Mouse (Mus musculus): ENCODE results near the gene Fam192a. TPM values are rescaled to one million over a fixed set of nuclear protein-coding genes. Genes with fewer than 3 reads are reported as not detected.

Fam192a gene
- 55.6 and 64.2 TPM in 2 replicates for polyA plus RNA-seq (2014; fragmentation: Nextera tagmentation; extraction: Ambion mirVana)

GRCm38 (mm10) chr8:94601607-94602385 is at the start of gene Fam192a, which contains the start of gene Rspry1:
Gene Fam192a (minus strand): TSS chr8:94601997.
Gene Rspry1 (plus strand): TSS chr8:94601937.
- H3K9ac ChIP-seq (ENCODE audit: low read length) = peak within 1 kb of the TSS; percentile 89
- H3K27ac ChIP-seq (ENCODE audit: low read depth) = peak within 1 kb of the TSS; percentile 87
- peak within 1 kb of the TSS; percentile 80 for H3K4me2 ChIP-seq (ENCODE audit: low read length)
- H3K36me3 ChIP-seq (ENCODE audit: control insufficient read depth, insufficient read depth, low read length) = no peaks in the 10 kb centered on the region
- DNase-seq (ENCODE audit: low spot score) (peak; percentile 97), ATAC-seq (replicated peaks; ENCODE audit: low FRiP score, low TSS enrichment, low read depth) (peak; percentile 100)
- H3K4me1 ChIP-seq (replicated peaks; ENCODE audit: control insufficient read depth, insufficient read depth, low read length) = peaks cover 19% of the 10 kb centered on the region
- H3K27me3 ChIP-seq (replicated peaks; ENCODE audit: control insufficient read depth, insufficient read depth, low read length) = no peaks in the 10 kb centered on the region
- H3K4me3 ChIP-seq (ENCODE audit: low read depth, low read length) = peak within 1 kb of the TSS; percentile 66
- under 1% methylated on average over 55 of the region's 55 CpGs for WGBS
- H3K9me3 ChIP-seq (ENCODE audit: control insufficient read depth, low read length) = no peaks in the 10 kb centered on the region

DNA sequence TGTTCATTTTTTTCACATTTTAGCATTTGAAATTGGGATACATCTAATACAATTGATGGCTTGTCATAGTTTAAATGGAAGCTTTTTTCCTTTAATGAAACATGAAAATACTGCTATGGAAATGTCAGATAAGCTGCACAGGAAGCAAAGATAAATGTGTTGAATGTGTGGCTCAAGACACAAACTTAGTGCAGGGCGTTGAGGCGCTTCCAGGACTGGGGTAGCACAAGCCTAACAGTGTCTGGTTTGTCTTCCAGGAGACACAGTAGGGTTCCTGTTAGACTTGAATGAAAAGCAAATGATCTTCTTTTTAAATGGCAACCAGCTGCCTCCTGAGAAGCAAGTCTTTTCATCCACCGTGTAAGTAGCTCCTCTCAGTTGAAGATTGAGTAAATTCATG is 47.7 kb upstream of the Fam192a start:
- Histone ChIP-seq H3K4me3 (ENCODE audit: low read depth, low read length) (no peak overlapping the region), H3K9me3 (ENCODE audit: control insufficient read depth, low read length) (no peaks in the 10 kb centered on the region), H3K4me1 (replicated peaks; ENCODE audit: control insufficient read depth, insufficient read depth, low read length) (no peaks in the 10 kb centered on the region), H3K27me3 (replicated peaks; ENCODE audit: control insufficient read depth, insufficient read depth, low read length) (no peaks in the 10 kb centered on the region), H3K4me2 (ENCODE audit: low read length) (no peak overlapping the region), H3K9ac (ENCODE audit: low read length) (no peak overlapping the region), H3K36me3 (ENCODE audit: control insufficient read depth, insufficient read depth, low read length) (peaks cover 78% of the 10 kb centered on the region), H3K27ac (ENCODE audit: low read depth) (no peak overlapping the region)
- ATAC-seq (replicated peaks; ENCODE audit: low FRiP score, low TSS enrichment, low read depth) (no peak), DNase-seq (ENCODE audit: low spot score) (no peak)
- 79% methylated on average over 3 of the region's 3 CpGs for WGBS

- Histone ChIP-seq H3K9me3 (ENCODE audit: control insufficient read depth, low read length) (no peaks in the 10 kb centered on the region), H3K4me3 (ENCODE audit: low read depth, low read length) (no peak overlapping the region), H3K27ac (ENCODE audit: low read depth) (no peak overlapping the region), H3K4me2 (ENCODE audit: low read length) (no peak overlapping the region), H3K9ac (ENCODE audit: low read length) (no peak overlapping the region), H3K27me3 (replicated peaks; ENCODE audit: control insufficient read depth, insufficient read depth, low read length) (no peaks in the 10 kb centered on the region), H3K4me1 (replicated peaks; ENCODE audit: control insufficient read depth, insufficient read depth, low read length) (no peaks in the 10 kb centered on the region), H3K36me3 (ENCODE audit: control insufficient read depth, insufficient read depth, low read length) (peaks cover 76% of the 10 kb centered on the region)
- 89% methylated on average over 3 of the region's 3 CpGs for WGBS
- ATAC-seq (replicated peaks; ENCODE audit: low FRiP score, low TSS enrichment, low read depth) (no peak), DNase-seq (ENCODE audit: low spot score) (no peak)
Observed at GRCm38 (mm10) chr8:94646165-94646564, 44.4 kb upstream of the Fam192a start.

DNA sequence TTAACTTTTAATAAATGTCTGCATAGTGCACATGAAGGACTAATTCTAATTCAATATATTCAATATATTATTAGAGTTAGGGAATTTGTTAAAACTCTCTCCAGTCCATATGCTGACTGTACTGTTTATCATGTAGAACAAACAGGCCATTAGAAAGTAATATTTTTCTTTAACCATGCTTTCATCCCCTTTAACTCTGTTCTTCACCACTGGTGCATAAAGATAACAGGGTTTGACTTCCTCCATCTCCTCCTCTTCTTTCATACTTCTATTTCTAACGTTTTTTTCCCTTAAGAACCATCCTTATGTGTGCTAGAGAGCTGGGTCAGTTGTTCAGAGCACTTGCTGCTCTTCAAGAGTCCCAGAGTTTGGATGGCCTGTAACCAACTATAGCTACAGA is 43.4 kb upstream of the Fam192a start:
- H3K36me3 ChIP-seq (ENCODE audit: control insufficient read depth, insufficient read depth, low read length) = peaks cover 80% of the 10 kb centered on the region

DNA sequence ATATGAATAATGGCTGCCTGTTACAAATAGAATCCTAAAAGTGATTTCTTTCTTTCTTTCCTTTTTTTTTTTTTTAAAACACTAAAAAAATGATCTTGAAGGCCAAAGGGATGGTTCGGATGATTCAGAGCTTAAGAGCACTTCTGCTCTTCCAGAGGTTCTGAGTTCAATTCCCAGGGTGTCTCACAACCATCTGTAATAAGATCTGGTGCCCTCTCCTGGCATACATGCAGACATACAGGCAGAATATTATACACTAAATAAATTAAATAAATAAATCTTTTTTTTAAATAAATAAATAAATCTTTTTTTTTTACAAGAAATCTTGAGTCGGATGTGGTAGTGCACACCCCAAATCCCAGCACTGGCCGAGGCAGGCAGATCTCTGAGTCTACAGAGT is 40.1 kb upstream of the Fam192a start:
- no peak overlapping the region for H3K27ac ChIP-seq (ENCODE audit: low read depth)
- no peak overlapping the region for H3K4me3 ChIP-seq (ENCODE audit: low read depth, low read length)
- H3K27me3 ChIP-seq (replicated peaks; ENCODE audit: control insufficient read depth, insufficient read depth, low read length) = no peaks in the 10 kb centered on the region
- H3K9me3 ChIP-seq (ENCODE audit: control insufficient read depth, low read length) = no peaks in the 10 kb centered on the region
- WGBS = 89% methylated on average over 3 of the region's 3 CpGs
- ATAC-seq (replicated peaks; ENCODE audit: low FRiP score, low TSS enrichment, low read depth) = no peak
- no peak overlapping the region for H3K4me2 ChIP-seq (ENCODE audit: low read length)
- DNase-seq (ENCODE audit: low spot score) = no peak
- H3K4me1 ChIP-seq (replicated peaks; ENCODE audit: control insufficient read depth, insufficient read depth, low read length) = no peaks in the 10 kb centered on the region
- H3K9ac ChIP-seq (ENCODE audit: low read length) = no peak overlapping the region
- peaks cover 87% of the 10 kb centered on the region for H3K36me3 ChIP-seq (ENCODE audit: control insufficient read depth, insufficient read depth, low read length)

More for the DNA sequence above, 43.4 kb upstream of the Fam192a start:
- no peak for DNase-seq (ENCODE audit: low spot score)
- no peak for ATAC-seq (replicated peaks; ENCODE audit: low FRiP score, low TSS enrichment, low read depth)
- Histone ChIP-seq H3K27ac (ENCODE audit: low read depth) (no peak overlapping the region), H3K9ac (ENCODE audit: low read length) (no peak overlapping the region), H3K4me1 (replicated peaks; ENCODE audit: control insufficient read depth, insufficient read depth, low read length) (no peaks in the 10 kb centered on the region), H3K9me3 (ENCODE audit: control insufficient read depth, low read length) (no peaks in the 10 kb centered on the region), H3K4me3 (ENCODE audit: low read depth, low read length) (no peak overlapping the region), H3K4me2 (ENCODE audit: low read length) (no peak overlapping the region), H3K27me3 (replicated peaks; ENCODE audit: control insufficient read depth, insufficient read depth, low read length) (no peaks in the 10 kb centered on the region)
- 49% methylated on average over 1 of the region's 1 CpGs for WGBS

DNA sequence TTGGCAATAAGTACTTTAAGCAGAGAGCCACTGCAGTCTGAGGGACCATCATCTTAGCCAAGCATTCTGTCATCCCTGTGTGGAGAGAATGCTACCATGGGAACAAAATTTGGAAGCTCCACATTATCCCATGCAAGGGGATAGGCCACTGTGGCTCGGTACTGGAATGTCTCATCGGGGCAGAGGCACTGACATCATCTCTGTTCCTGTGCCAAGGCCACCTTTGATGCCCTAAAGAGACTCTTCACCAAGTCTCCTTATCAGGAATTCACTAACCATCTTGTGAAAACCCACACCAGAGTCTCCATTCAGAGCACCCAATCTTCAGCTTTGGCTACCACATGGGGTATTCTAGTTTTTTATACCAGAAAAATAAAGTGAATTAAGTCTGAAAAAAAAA is 39.4 kb upstream of the Fam192a start:
- Histone ChIP-seq H3K36me3 (ENCODE audit: control insufficient read depth, insufficient read depth, low read length) (peaks cover 87% of the 10 kb centered on the region), H3K4me3 (ENCODE audit: low read depth, low read length) (no peak overlapping the region), H3K9ac (ENCODE audit: low read length) (no peak overlapping the region), H3K9me3 (ENCODE audit: control insufficient read depth, low read length) (no peaks in the 10 kb centered on the region), H3K27ac (ENCODE audit: low read depth) (no peak overlapping the region), H3K4me1 (replicated peaks; ENCODE audit: control insufficient read depth, insufficient read depth, low read length) (no peaks in the 10 kb centered on the region), H3K4me2 (ENCODE audit: low read length) (no peak overlapping the region), H3K27me3 (replicated peaks; ENCODE audit: control insufficient read depth, insufficient read depth, low read length) (no peaks in the 10 kb centered on the region)
- WGBS = 96% methylated on average over 2 of the region's 2 CpGs
- ATAC-seq (replicated peaks; ENCODE audit: low FRiP score, low TSS enrichment, low read depth) (no peak), DNase-seq (ENCODE audit: low spot score) (no peak)

DNA sequence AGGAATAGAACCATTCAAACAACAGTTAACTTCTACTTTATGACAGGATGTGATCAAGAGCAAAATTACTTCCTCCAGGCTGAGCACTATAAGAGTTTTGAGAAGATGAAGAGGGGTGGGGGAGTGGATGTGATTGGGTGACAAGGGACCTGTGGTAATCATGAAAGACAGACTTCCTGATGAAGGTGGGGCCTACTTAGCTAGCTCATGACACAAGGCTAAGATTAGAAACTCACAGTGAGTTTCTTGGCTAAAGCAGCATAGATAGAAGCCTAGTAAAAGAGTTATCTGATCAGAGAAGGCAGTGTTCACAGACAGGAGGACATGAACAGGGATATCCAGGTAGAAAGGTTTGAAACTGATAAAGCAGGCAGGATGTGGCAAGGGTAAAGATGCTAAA is 32.4 kb upstream of the Fam192a start:
- no peak overlapping the region for H3K27ac ChIP-seq (ENCODE audit: low read depth)
- H3K9ac ChIP-seq (ENCODE audit: low read length) = no peak overlapping the region
- no peak overlapping the region for H3K4me2 ChIP-seq (ENCODE audit: low read length)
- H3K4me1 ChIP-seq (replicated peaks; ENCODE audit: control insufficient read depth, insufficient read depth, low read length) = no peaks in the 10 kb centered on the region
- no peaks in the 10 kb centered on the region for H3K27me3 ChIP-seq (replicated peaks; ENCODE audit: control insufficient read depth, insufficient read depth, low read length)
- no peaks in the 10 kb centered on the region for H3K9me3 ChIP-seq (ENCODE audit: control insufficient read depth, low read length)
- no peak overlapping the region for H3K4me3 ChIP-seq (ENCODE audit: low read depth, low read length)
- DNase-seq (ENCODE audit: low spot score) (no peak), ATAC-seq (replicated peaks; ENCODE audit: low FRiP score, low TSS enrichment, low read depth) (no peak)
- H3K36me3 ChIP-seq (ENCODE audit: control insufficient read depth, insufficient read depth, low read length) = peaks cover 85% of the 10 kb centered on the region

- 75% methylated on average over 2 of the region's 2 CpGs for WGBS
- Histone ChIP-seq H3K4me3 (ENCODE audit: low read depth, low read length) (no peak overlapping the region), H3K4me1 (replicated peaks; ENCODE audit: control insufficient read depth, insufficient read depth, low read length) (no peaks in the 10 kb centered on the region), H3K36me3 (ENCODE audit: control insufficient read depth, insufficient read depth, low read length) (peaks cover 86% of the 10 kb centered on the region), H3K27me3 (replicated peaks; ENCODE audit: control insufficient read depth, insufficient read depth, low read length) (no peaks in the 10 kb centered on the region), H3K4me2 (ENCODE audit: low read length) (no peak overlapping the region), H3K9ac (ENCODE audit: low read length) (no peak overlapping the region), H3K27ac (ENCODE audit: low read depth) (no peak overlapping the region), H3K9me3 (ENCODE audit: control insufficient read depth, low read length) (no peaks in the 10 kb centered on the region)
- ATAC-seq (replicated peaks; ENCODE audit: low FRiP score, low TSS enrichment, low read depth) = no peak
- DNase-seq (ENCODE audit: low spot score) = no peak
Observed at GRCm38 (mm10) chr8:94633564-94634194, 31.9 kb upstream of the Fam192a start.

Data from intestine, embryonic 14.5 days (tissue).